Mouse (Mus musculus) R1 (cell line): ENCODE measurements around the gene Rmnd5b.
"Not testable (repeated sequence)": the region's sequence is repeated elsewhere in the genome, so short reads cannot be mapped to it uniquely, and the experiment has no call there.

Source experiments
- DNase-seq: peaks from one replicate; pipeline ENCODE4 v3.0.0-alpha.2; 2018; ENCODE audit warnings: low read depth, low spot score

Gene Rmnd5b

DNA sequence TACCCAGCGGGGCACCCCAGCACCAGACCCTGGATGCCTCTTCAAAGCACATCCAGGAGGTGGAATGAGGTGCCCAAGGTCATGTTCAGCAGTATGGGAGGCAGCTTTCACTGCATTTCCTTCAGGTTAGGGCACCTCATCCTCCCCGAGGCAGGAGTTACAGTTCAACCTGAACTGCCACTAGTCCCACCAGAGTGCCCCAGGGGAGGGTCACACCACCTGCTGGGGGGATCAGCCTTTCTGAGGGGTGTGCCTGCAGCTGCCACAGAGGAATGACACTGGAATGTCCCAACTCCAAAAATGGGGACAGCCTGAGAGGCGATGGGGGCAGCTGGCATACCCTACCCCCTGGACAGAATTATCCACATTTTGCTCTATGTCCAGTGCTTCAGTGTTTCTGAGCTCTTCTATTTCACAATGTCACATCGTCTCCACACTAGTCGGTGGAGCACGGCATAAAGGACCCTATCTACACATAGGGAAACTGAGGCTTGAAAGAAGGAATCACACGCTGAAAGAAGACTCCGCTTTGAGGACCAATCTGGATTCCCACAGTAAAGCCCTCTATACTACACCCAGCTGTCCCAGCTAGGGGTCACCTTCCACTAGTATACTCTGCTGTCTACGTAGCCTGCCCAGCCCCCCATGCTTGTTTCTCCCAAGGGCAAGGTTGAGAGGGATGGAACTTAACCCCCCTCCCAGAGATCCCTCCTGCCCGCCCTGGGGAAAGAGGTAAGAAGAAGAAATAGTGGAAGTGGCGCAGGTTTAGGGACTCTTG lies 13.6 kb upstream of the Rmnd5b start:
- DNase-seq: peak; percentile 60

DNA sequence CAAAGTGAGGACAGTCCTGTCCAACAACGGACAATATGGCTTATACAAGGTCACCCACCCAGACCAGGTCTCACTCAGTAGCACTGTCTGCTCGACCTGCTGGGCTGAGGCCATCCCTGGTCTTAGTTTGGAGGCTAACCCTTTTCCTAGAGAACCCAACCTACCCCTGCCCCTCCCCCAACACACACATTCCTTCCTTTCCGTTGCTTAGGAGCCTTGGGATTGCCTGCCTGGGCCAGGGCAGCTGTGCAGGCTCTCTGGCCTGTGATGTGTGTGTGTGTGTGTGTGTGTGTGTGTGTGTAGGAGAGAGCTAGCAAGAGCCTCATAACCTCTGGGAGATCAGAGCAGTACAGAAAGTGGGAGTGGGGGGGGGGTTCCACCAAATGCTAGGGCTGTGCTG lies 12.9 kb upstream of the Rmnd5b start:
- DNase-seq: peak; percentile 89

DNA sequence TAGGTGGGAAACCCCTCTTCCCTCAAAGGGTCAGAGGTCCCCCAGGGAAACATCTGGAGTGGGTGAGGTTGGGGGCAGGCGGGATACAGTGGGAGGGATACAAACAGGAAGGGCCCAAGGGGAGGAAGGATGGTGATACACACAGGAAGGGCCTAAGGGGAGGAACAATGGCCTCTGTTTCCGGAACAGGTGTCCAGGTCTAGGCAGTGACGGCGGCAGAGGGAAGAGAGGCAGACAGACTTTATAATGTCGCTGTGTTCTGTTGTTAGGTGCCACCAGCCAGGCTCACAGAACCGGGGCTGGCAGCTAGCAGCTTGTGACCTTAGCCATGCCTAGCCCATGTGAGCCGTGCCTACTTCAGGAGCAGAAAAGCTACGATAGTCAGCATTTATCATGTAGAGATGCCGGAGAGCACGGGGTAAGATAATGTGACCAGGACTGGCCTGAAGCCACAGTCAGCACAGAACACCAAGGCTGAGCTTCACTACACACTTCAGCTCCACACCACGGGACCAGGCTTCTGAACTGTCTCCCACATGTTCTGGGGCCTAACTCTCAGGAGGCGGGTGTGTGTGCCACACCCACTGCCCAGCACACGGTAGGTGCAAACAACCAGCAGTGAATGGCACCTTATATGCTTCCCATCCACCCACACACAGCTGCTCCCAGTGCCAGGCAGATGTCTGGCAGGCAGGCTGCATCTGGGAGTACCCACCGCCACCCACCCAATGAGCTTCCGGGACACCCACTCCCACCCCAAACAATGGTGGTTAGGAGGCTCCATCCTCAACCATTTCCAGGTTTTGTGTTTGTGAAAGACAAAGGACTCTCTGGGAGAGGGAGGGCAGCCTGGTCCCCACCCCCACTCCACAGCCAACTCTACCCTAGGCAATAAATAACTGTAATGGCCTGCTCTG lies 11.3 kb upstream of the Rmnd5b start:
- peak; percentile 87 for DNase-seq

DNA sequence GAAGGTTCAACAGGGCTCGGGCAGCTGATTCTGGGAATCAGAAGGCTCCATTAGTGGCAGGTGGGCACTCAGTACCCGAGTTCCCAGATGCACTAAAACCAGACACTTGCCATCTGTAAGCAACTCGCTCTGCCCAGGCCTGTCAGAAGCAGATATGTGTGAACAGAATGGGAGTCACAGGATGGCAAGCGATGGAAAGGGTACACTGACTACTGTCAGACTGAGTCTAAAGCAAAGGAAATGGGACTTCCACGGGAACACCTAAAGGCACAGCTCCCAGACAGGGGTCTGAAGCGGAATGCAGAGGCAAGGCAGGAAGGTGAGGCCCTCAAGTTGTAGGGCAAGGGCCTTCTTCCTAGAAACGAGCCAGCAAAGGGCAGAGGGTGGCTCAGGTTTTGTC lies 10.5 kb upstream of the Rmnd5b start:
- DNase-seq: no peak

DNA sequence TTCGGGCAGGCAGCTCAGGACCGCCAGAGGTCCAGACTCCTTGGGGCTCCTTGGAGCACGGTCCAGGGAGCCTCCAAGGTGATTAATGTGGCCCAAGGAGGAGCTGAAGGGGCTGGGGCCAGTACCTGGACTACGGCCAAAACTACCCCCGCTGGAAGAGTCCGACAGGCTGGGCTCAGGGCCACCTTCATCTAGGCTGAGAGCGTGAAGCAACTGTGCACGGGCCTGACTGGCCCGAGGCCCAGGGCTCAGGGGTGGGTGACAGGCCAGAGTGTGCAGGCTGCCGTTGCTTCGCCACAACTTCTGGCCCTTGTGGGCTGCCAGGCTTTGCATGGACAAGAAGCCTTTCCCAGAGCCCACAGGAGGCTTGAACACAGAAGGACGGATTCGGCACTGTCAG lies 9.6 kb upstream of the Rmnd5b start:
- DNase-seq: no peak

DNA sequence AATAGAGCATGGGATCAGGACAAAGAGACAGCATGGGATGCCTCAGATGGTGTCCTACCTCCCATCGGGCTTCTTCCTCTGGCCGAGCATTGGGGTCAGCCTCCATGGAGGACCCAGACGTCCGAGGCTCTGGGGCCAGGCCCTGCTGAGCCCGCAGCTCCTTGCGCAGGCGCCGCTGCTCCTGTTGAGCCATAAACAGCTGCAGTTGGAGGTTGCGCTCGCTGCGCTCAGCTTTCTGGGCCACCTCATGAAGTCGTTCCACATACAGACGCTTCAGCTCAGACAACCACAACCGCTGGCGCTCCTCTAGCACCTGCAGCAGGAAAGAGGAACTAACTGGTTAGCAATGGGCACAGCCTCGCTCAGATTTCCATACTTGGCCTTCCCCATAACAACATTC lies 8.5 kb upstream of the Rmnd5b start:
- no peak for DNase-seq

DNA sequence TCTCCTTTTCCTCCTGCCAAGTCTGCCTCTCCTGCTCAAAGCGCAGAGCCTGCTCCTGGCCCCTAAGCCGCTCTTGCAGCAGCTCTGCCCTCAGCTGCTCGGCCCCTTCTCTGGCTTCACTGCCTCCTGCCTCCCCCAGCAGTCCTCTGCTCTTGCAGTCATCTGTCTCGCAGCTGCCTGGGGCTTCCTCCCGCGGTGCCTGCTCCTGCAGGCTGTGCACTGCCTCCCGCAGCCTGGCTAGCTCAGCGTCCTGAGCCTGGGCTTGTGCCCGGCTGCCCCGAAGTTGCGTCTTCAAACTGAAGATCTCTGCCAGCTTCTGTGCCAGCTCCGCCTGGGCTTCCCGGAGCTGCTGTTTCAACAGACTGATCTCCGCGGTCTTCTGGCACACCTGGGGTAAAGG lies 8.1 kb upstream of the Rmnd5b start:
- no peak for DNase-seq

DNA sequence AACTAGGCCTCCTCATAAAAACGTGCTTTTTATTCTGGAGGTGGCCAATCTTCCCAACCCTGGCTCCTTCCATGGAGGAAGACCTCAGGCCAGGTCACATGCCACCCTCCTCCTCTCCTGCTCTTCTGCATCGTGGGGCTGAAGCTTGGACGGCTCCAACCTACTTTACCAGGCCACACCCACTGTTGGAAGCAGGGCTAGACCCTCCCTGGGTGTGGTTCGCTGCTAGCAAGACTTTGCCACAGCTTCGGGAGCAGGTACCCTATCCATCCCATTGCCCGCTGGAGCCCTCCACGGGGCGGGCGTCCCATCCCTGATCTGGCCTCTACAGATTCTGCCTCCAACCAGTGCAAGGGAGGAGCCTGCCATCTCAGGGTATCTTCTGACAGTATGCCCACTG lies 7.5 kb upstream of the Rmnd5b start:
- DNase-seq: peak; percentile 58

DNA sequence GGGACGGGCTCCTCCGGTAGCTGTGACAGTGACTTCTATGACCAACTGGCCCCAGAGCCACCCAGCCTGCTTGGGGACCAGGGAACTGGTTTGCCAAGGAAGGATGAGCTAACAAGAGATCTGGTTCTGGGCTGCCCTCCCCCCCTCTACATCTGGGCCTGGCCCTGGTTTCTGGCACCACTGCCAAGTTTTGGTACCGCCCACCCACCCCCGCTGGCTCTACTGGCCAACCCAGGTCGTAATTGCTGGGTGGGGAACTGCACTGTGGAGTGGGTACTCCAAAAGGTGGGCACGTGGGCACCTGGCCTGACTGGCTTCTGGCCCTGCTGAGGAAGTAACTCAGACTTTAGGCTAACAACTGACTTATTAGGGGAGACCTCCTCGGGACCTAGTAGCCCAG lies 5.1 kb upstream of the Rmnd5b start:
- DNase-seq: no peak

DNA sequence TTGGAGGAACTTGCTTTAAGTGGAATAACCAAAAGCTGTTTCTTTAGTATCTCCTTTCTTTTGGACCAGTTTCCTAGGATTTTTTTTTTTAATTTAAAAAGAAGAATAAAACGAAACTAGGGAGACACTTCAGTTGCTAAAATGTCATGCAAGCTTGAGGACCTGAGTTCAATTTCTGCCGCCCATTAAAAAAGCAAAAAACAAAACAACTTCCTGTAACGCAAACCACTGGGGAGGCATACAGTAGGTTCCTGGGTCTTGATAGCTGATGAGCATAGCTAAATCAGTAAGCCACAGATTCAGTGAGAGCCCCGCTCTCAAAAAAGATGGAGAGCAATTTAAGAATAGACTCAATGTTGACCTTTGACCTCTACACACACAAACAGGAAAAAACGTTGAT lies 2.8 kb upstream of the Rmnd5b start:
- no peak for DNase-seq

DNA sequence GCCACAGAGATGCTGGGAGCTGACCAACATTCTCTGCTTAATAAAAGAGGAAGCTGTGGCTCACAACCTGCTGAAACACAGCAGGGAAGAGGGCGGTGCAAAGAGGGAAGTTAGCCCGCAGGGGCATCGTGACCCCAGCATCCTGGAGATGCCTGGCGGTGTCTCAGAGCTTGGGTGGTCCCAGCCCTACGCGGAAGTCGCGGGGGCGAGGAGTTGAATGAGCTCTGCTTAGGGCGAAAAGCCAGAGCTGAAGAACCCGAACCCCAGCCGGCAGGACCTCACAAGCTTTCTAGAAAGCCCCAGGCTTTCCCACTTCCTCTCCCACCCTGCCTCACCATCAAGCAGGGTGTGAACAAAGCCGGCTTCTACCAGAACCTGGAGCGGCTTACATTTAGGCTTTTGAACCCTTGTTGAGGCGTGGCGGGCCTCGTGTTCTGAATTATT lies 2.3 kb upstream of the Rmnd5b start:
- DNase-seq: peak; percentile 95

DNA sequence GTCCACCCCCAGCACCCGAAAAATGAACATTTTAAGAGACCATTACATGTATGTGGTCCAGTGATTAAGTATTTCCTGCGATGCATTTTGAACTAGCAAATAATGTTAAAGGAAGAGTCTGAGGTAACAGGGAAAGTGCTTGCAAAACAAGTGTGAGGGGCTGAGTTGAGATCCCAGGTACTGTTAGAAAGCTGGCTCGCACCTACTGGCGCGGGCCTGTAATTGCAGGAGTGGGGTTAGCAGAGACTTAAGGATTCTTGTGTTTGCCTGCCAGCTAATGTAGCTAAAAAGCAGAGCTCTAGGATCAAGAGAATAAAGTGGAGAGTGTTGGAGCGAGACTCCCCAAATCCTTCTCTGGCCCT lies 608 bp upstream of the Rmnd5b start:
- peak; percentile 89 for DNase-seq

DNA sequence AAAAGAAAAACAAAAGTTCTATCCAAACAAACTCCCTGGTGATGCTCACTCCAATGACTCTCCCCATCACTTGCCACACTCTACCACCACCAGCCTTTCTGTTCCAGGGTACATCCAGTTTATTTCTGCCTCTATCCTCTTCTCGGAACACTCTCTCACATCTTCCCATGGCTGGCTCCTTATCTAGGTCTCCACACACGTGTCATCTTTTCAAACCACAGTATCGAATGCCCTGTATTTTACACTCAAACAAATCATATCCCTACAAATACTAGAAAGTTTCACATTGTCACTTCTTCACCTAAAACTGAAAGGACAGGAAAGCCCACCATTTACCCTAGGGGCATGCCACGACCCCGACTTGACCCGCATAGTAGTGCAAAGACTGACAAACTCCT lies 570 bp downstream of the Rmnd5b start:
- DNase-seq: no peak

DNA sequence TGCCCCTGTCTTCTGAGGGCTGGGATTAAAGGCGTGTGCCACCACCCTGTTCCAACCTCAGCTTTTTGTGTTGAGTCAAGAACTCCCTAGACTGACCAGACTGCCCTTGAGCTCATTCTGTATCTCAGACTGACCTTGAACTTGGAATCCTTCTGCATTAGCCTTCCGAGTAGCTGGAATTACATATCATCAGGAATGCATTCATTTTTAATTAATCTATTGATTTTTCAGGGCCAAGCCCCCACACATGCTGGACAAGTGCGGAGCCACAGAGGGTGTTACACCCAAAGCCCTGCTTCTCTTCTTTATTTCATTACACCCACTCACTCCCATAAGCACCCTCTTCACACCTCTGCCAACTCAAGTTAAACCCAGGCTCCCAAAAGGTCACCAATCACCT lies 2.0 kb downstream of the Rmnd5b start:
- peak; percentile 68 for DNase-seq

DNA sequence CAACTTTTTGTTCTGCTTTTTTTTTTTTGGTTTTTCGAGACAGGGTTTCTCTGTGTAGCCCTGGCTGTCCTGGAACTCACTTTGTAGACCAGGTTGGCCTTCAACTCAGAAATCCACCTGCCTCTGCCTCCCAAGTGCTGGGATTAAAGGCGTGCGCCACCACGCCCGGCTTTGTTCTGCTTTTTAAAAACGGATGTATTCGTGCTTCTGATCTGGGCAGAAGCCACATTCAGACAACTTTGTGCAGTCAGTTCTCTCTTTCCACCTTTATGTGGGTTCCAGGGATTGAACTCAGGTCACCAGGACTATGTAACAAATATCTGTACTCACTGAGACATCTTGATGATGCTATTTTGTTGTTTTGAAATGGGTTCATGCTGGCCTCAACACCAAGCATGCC lies 2.5 kb downstream of the Rmnd5b start:
- not testable (repeated sequence) for DNase-seq

DNA sequence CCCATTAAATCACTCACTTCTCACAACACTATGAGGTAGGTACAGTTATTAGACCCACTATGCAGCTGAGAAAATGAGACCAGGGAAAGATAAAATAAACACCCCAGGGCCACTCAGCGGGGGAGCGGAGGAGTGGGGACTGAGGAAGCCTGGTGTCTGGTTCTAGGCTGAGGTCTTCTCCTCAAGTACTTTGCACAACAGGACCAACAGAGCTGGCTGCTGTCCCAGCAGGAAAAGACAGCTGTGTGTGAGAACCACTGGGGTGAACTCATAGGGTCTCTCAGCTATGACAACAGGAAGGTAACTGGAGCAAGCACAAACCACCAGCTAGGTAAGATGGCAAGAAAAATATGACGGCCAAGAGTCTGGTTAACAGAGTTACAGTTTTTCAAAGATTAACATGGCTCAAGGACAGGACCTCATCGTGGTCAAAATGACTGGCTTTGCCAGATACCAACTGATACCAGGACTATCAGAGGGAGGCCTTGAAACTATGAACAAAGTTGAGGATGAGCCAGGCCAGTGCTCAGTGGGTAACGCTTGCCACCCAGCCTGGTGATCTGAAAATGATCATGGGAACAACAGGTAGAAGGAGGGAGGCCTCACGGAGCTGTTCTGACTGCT lies 3.5 kb downstream of the Rmnd5b start:
- DNase-seq: no peak

DNA sequence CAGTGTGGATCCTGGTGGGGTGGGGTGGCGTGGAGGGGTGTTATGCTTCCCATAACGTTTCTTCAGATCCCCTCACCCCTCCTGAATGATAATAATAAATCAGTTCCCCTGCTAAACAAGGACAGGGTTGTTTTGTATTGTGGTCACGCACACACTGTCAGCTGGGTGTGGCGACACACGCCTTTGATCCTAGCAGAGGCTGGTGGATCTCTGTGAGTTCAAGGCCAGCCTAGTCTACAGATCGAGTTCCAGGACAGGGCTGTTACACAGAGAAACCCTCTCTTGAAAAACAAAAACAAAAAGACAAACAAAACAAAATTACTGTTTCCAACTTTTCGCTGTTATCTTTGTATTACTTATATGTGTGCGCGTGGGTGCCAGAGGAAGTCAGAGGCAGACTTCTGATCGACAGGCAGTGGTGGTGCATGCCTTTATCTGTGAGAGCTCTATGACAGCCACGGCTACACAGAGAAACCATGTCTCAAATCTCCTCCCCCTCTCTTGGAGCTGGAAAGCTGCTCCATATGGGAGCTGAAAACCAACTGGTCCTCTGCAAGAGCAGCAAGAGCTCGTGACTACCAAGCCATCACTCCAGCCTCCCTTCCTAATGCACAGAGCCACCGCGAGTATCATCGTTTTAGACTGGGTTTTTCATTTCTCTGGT lies 5.9 kb downstream of the Rmnd5b start:
- no peak for DNase-seq

DNA sequence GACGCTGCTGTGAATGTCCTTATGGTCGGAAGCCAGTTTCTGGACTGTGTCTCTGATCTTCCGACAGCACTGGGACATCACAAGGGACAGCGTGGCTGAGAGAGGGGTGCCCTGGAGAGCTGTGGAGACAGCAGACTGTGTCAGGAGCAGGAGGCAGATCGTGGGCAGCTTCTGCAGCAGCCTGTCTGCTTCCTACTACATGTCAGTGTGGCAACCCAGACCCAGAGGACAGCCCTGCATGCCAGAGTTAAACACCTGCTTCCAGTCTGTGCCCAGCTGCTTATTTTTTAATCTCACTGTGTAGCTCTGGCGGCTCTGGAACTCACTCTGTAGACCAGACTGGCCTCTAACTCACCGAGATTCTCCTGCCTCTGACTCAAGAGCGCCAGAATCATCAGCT lies 7.8 kb downstream of the Rmnd5b start:
- no peak for DNase-seq

DNA sequence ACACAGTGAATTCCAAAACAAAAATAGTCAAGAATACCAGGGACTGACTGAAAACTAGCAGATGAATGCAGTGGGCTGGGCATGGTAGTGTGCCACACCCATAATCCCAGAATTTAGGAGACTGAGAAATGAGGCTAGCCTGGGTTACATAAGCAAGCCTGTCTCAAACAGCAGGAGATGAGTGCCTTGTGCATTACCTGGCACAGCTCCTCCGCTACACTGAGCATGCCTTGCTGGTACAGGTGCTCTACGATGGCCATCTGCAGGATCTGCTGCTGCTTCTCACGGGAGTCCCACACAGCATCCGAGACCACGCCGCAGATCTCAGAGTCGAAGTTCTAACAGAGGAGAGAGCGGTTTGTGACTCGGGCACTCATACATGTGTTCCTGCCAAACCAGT lies 8.3 kb downstream of the Rmnd5b start:
- DNase-seq: no peak

DNA sequence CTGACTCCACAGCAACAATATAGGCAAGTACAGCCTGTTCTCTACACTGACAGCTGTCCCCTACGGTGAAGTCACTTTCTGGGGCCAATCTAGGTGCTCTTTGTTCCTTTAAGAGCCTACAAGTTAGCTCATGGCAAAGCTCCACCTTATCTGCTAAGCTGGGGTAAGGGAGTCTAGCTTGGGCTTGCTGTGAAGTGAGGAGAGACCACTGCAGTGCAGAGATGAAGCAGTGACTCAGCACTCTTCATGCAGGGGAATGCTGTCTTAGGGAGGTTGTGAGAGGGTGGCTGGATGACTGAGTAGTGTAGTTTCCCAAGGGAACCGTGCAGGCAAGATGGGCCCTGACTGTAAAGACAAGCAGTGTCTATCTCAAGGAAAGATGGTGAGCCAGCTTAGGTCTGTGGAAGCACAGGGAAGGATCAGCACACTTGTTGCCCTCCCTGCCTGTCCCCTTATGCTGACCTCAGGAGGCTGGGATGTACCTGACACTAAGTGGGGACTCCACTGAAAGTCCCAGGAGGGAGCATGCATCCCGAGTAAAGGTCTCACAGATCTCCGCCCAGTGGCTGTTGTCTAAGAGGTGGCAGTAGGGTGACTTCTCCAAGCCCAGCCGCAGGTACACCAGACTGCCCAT lies 10.4 kb downstream of the Rmnd5b start:
- DNase-seq: peak; percentile 50

DNA sequence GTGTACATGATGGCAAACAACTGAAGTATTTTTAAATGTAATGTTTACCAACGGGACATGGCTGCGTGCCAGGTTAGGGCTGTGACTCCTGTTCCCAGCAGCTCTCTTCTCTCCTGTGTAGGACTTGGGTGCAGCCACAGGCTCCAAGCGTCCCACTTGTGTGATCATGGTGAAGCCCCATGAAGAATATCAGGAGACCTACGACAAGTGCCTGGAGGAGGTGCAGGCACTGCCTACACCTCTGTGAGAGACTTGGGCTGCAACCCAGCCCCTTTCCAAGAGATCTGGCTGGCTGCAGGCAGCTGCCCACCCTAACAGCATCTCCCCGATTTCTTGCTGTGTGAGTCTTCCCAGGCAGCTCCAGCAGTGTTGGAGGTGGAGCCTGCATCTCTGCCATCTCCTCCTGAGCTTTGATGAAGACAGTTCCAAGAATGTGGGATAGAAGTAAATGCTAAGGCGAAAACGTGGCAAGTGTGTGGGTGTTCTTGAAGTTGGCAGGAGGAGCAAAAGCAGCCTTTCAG lies 12.7 kb downstream of the Rmnd5b start:
- DNase-seq: no peak
